Mouse (Mus musculus) cerebellum, postnatal 25 days (tissue): ENCODE data around the gene Ntf5.
"Not testable (repeated sequence)": the region's sequence is repeated elsewhere in the genome, so short reads cannot be mapped to it uniquely, and the experiment has no call there.

Experiments used
- DNase-seq, 2 experiments: peaks; one replicate each; pipeline ENCODE4 v3.0.0; 2021; ENCODE audit warnings: mixed read lengths in 2 of 2

The Ntf5 gene

GRCm38 (mm10) chr7:45413113-45413863 is at the start of gene Ntf5:
Gene Ntf5 (plus strand): TSS chr7:45413695.
- DNase-seq: peak in 1 of 2 experiments; percentile 38

DNA sequence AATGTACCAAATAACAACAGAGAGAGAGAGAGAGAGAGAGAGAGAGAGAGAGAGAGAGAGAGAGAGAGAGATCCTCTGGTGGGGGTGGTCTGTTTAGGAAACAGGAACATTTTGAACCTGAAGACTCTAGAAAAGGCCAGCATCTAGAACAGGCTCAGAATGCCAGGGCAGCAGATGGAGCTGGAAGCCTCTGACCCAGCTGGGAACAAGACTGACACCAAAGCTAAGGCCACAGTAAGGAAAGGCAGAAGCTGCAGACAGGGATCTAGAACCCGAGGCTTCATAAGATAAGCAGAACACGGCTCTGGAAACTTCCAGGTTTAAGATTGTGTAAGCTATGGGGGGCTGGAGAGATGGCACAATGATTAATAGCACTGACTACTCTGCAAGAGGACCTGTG is 49.5 kb upstream of the Ntf5 start:
- DNase-seq: peak in 1 of 2 experiments; percentile 54

- DNase-seq: peak; percentile 73 to 80
Measured at GRCm38 (mm10) chr7:45365742-45366651, 47.5 kb upstream of the Ntf5 start.

DNA sequence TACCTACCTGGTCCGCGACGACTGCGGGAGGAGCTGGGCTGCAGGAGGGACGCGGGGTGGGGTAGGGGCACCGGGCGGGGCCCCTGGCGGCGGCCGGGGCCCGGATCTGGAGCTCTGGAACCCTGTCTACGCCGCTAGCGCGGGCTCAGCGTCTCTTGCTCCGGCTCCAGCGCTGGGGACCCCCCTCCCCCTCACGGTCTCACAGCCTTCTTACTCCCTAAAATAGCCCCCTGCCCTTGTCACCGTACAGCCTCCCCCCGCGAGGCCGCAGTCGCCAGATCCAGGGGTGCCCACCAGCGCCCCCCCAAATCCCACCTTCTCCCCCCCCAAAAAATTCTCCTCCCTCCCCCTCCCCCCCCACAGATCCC is 46.9 kb upstream of the Ntf5 start, which contains the start of gene Ppfia3:
Gene Ppfia3, minus strand, starts transcription at position 368 of the 368 bp plus-strand sequence.
- no peak for DNase-seq

DNA sequence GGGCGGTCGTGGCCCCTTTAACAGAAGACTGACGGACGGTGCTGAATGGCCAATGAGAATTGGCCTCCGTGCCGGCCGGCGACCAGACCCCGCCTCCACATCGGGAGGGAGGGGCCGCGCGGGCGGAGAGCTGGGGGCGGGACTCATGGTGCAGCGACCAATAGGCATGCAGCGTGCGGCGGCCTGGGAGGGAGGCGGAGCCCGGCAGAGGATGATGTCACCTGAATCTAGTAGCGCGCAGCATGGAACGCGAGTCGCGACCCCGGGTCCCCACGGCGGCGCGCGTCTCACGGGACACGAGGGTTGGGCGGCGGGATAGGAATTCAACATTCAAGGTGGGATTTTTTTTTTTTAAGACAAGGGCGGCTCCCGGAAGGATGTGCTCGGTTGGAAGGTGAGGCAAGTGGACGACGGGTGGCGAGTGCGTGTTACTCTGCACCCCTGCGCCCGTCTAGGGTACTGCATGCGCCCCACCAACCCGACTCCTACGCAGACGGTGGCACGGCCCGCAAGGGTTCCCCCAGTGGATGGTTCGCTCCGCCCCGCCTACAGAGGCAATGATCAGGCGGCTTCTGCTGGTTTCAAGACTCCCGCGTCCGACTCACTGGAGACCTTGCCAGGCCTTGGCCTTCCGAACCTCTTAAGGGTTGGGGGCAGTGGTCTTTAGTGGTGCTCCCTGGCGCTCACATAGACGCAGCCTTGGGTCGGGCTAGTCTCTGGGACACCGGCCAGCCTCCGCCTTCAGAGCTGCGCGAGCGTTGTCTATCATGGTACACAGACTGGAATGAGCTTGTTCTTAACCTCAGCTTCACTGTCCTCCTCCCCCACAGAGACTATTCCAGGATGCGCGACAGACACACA is 46.2 kb upstream of the Ntf5 start:
- peak; percentile 99 for DNase-seq

- DNase-seq: no peak
Measured at GRCm38 (mm10) chr7:45368178-45368577, 45.3 kb upstream of the Ntf5 start.

GRCm38 (mm10) chr7:45369022-45369745 is 44.3 kb upstream of the Ntf5 start:
- DNase-seq: peak in 1 of 2 experiments; percentile 47

GRCm38 (mm10) chr7:45369836-45370474 is 43.5 kb upstream of the Ntf5 start:
- DNase-seq: peak in 1 of 2 experiments; percentile 59

DNA sequence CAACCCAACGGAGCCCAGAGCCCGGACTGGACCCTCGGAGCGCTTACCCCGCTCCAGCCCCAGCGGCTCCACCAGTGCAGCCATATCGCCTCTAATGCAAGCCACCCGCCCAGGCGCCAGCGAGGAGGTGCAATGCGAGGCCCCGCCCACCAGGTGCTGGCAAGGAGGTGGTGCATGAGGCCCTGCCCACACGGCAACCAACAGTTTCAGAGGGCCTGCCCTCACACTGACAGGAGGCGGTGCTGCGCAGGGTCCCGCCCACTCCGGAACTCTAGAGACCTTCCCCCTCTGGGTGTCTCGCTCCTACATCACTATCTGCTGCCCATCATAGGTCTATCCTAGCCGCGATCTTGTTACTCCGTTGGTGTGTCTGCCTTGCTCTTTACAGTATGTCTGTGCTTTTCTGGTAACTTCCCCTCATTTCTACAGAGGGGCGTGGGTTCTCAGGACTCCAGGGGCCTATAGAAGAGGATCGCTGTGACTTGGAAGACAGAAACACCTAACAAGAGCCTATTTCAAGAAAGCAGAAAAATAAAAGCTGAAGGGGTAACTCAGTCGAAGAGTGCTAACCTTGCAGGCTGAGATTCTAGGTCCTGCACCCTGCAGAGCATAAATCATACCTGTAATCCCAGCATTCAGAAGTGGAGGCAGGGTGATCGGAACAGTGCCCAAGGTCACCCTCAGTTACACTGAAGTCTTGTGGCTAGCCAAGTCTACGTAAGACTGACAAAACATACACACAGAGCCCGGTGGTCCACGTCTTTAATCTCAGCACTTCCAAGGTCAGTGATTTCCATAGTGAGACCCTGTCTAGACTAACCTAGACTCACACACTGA is 42.8 kb upstream of the Ntf5 start, which contains the start of gene Lin7b:
Gene Lin7b, minus strand, starts transcription at position 109 of the 837 bp plus-strand sequence.
- DNase-seq: peak; percentile 87 to 94

GRCm38 (mm10) chr7:45372371-45372770 is 41.1 kb upstream of the Ntf5 start:
- DNase-seq: no peak

DNA sequence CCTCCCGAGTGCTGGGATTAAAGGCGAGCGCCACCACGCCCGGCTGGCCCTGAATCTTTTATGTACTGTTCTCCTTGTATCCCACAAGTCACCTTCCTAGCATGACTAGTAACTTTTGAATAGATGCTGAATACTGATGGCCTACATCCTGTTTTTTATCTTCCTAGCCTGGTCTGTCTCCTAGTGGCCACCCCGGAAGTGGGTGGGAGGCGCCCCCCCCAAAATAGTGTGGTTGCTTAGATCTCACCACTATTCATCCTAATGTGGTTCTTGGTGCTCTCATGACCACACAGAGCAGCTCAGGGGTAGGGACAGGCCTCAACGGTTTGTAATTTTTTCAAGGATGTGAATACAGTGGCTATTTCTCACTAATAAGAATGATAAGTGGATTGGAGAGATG is 38.9 kb upstream of the Ntf5 start:
- no peak for DNase-seq

DNA sequence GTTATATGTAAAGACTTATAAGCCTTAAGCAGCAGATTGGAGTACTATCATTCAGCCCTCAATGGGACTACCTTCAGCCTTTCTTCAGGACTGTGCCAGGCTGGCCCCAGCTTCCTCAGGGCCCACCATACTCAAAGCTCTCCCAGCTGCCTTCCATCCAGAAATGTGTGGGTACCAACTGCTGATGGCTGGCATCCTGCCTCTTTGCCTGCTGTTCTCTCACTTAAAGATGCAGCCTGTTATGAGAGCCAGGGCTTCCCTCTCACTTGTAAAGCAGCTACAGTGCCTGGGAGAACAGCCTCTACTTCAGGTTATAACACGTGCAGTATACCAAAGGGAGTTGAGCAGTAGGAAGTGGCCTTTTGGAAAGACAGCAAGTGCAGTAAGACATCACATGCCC is 37.4 kb upstream of the Ntf5 start:
- no peak for DNase-seq

GRCm38 (mm10) chr7:45386077-45386476 is 27.4 kb upstream of the Ntf5 start:
- no peak for DNase-seq

- no peak for DNase-seq
Measured at GRCm38 (mm10) chr7:45395129-45395541, 18.4 kb upstream of the Ntf5 start.

DNA sequence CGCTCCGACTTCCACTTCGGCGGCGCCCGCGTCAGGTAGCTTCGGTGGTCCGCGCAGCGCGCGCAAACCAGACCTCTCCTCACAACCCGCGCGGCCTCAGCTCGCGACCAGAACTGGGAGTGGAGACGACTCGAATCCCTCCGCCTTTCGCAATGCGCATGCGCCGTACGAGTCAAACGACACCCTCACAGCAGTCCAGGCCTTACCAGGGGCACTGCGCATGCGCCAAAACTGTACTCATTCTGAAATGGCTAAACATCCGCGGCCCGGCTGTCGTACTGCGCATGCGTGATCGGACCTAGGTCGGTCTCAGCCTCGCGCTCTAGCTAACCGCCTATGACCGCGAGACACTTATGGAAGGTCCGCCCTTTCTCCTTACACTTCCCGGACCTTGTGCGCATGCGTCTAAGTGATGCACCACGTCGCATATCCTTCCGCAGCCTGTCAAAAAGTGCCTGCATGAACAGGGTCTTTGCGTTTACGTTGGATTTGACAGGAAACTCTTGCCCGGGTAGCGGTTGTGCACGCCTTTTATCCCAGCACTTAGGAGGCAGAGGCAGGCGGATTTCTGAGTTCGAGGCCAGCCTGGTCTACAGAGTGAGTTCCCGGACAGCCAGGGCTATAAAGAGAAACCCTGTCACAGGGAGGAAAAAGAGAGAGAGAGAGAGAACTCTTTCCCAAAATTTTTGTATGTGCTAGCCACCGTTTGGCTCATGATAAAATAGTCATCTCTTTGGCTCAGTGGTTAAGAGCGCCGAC is 17.7 kb upstream of the Ntf5 start, which contains the start of gene Snrnp70:
Gene Snrnp70, minus strand, starts transcription at position 165 of the 759 bp plus-strand sequence.
- peak; percentile 100 for DNase-seq

DNA sequence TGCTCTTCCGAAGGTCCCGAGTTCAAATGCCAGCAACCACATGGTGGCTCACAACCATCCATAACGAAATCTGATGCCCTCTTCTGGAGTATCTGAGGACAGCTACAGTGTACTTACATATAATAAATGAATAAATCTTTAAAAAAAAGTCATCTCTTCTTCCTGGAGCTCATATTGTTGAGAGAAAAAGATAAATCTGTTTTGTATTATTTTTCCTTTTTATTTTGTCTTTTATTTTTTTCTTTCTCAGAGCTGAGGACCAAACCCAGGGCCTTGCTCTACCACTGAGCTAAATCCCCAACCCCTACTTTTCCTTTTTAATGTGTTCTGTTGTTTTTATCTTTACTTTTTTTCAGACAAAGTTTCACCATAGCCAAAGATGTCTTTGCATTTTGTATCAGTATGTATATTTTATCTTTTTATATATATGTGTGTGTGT is 17.1 kb upstream of the Ntf5 start:
- DNase-seq: not testable (repeated sequence)

DNA sequence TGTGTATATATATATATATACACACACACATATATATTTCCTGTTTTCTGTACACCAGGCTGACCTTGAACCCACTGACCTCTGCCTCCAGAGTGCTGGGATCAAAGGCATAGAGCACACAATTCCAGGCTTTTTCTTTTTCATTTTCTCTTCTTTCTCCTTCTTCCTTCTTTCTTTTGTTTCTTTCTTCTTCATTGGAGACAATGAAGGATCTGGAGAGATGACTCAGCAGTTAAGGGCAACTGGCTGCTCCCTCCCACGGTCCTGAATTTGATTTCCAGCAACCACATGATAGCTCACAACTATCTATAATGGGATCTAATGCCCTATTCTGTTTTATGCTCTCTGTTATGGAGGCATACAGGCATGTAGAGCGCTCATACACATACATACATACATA is 16.7 kb upstream of the Ntf5 start:
- no peak for DNase-seq

- no peak for DNase-seq
Measured at GRCm38 (mm10) chr7:45401521-45402085, 11.9 kb upstream of the Ntf5 start.
